Mouse (Mus musculus) retina, embryonic 14.5 days (tissue): ENCODE results near the gene Casp6.
A peak's percentile ranks its signal among the peaks of the same experiment; 100 is the strongest.

Source experiments
- DNase-seq: peaks from one replicate; pipeline ENCODE4 v3.0.0-alpha.2; 2015; ENCODE audit warnings: low spot score

Gene Casp6

DNA sequence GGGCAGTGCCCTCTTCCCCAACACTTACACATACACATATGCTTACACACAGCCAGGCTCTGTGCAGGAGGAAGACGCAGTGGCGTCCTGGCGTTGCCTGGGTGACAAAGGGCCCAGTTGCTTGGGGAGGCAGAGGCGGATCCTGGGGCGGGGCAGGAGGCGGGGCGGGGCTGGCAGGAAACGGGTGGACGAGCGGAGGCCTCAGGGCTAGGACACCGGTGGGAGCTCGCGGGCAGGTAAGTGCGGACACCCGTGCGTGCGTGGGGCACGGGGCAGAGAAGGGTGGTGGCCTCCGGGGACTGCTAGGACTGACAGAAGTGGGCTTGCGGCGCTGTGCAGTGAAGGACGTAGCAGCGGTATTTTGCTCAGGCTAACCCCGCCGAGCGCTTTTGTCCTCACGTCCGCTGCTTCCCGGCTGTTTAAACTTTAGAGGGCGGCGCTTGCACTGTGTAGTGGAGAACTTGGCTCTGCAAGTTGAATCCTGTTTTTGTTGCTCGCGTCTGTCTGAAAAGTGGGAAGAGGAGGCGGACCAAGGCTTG is at the start of gene Casp6:
Casp6 (plus strand) TSS at position 155 of the 539 bp plus-strand sequence.
- DNase-seq: peak; percentile 78

DNA sequence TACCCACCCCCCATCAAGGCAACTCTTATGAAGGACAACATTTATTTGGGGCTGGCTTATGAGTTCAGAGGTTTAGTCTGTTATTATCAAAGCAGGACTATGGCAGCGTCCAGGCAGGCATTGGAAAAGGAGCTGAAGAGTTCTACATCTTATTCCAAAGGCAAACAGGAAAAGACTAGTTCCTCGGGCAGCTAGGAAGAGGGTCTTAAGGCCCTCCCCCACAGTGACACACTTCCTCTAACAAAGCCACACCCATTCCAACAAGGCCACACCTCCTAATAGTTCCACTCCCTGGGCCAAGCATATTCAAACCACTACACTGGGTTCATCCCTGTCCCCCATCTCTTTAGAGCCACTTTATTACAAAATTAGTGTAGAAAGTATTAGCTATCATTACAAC is 38.6 kb upstream of the Casp6 start:
- DNase-seq: no peak

DNA sequence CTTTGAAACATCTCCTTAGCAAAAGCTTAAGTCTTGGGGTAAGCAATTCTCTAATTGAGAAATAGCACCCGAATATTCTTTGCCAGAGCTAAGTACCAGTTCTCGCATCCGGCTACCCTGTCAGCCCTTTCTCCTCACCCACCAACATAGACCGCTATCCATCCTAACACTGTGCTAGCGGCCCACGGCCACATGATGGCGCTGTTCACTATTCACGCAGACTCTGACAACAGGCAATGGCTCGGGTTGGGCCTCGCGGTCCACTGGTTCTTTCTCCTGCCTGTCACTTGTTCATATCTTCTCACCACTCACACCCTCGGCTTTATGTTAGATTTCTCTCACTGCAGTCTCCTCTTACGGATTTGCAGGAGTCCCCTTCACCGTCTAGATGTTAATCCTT is 37.5 kb upstream of the Casp6 start:
- peak; percentile 55 for DNase-seq

DNA sequence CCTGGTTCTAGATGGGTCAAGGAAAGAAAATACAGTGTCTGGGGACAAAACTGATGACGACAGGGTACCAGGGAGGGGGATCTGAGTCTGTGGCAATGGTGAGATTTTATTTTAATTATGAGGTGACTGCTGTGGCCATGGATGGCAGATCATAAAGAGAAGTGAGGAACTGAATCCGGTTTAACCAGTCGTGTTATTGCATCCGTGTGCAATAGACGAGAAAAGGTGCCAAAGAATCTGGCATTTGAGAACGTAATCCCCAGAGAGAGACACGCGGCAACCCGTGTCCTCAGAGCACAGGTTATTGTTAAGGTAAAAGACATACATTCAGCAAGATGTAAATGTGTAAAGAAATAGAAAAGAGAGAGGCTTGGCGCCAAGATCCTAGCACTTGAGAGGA is 23.9 kb upstream of the Casp6 start:
- DNase-seq: no peak

DNA sequence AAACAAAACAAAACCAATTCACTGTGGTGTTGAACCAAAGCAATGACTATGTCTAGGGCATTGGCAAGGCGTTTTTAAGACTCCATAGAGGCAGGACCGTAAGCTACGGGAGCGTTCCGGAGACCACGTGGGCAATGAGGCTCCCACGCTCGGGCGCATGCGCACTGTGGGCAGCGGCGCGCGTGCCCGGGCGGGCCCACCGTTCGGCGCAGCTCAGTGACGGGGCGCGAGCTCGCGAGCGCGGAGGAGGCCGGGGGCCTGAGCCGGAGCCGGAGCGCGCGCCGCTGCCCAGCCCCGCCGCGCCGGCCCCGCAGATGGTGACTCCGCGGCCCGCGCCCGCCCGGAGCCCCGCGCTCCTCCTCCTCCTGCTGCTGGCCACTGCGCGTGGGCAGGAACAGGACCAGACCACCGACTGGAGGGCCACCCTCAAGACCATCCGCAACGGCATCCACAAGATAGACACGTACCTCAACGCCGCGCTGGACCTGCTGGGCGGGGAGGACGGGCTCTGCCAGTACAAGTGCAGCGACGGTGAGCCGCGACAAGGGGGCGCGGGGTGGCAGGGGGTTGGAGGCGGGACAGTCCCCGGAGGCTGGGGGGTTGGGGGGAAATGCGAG is 22.7 kb upstream of the Casp6 start, which contains the start of gene Pla2g12a:
Pla2g12a (plus strand) TSS at position 202 of the 617 bp plus-strand sequence.
- DNase-seq: peak; percentile 95

DNA sequence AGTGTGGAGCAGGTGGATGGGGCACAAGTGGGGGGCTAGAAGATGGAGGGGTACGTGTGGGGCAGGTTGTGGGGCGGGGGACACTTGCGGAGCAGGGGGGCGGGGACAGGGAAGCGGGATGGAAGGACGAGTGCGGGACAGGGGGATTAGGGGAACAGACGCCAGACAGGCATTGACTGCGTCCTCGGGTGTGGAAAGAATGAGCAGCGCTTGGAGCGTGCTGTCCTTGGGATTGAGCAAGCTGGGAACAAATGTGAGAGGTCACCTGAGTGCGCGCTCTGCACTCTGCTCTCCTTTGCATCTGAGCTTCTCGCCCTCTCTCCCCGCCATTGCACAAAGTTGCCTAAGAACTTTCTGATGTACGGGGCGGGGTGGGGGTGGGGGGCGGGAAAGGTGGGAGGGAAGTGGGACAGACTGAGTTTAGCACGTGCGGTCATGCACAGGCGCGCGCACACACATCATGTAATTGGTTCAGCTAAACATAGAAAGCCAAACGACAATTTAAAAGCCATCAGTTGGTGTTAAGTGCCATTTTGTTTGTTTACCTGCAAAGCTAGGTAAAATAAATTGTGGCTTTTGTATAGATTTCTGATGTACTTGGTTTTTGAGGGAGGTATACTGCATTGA is 22.0 kb upstream of the Casp6 start:
- DNase-seq: peak; percentile 67

DNA sequence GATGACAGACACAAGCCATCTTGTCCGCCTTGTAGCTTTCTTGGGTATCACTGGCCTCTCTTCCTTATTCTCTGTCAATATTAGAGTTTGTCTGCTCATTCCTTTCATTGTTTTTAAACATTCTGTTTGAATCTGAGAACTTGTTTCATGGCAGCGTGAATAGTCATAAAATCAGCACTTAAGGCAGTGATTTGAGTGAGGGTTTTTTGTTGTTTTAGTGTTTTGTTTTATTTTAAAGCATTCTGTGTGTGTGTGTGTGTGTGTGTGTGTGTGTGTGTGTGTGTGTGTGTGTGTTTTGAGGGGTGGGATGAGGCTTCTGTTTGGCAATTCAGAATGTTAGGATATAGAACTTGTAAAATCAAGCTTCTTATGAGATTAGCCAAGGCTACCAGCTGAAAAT is 21.3 kb upstream of the Casp6 start:
- DNase-seq: no peak

DNA sequence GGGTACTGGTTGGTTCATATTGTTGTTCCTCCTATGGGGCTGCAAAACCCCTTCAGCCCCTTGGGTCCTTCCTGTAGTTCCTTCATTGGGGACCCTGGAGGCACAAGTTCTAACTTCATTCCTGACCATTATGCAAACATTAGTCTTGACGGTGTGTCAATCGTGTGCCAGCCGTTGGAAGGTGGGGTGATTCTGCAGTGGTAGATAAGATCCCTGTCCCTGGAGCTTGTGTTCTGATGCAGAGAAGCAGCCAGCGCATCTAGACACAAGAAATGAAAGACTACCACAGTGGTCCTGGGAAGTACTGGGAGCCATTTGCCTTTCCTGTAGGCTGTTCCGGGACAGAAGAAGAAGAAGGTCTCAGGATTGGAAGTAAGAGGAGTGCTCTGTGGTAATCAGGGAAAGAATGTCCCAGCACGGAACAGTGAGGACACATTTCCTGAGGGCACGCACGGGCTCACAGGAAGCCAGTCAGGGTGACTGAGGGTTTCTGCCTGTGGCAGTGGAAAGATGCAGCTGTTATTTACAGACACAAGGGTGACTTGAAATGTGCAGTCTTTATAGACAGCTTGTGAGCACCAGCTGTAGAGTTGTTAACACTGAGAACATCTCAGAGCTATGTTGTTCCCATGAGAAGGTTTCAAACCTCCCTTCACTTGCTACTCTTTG is 20.2 kb upstream of the Casp6 start:
- DNase-seq: no peak

DNA sequence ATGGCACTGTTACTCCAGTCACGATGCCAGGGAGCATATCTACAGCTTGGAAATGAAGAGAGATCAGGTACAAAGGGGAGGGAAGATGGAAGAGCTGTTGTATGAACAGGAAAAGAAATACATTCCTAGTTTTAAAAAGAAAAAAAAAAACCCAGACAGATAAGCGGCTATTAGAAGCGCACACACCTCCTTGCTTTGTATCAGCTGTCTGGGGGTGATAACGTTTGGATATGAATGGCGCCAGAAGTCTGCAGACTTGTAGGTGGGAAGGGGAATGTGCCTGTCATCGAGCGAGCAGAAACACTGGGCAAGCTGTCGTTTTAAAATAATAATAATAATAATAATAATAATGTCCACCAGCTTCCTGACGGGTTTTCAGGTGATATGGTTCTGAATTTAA is 15.6 kb upstream of the Casp6 start:
- DNase-seq: no peak

DNA sequence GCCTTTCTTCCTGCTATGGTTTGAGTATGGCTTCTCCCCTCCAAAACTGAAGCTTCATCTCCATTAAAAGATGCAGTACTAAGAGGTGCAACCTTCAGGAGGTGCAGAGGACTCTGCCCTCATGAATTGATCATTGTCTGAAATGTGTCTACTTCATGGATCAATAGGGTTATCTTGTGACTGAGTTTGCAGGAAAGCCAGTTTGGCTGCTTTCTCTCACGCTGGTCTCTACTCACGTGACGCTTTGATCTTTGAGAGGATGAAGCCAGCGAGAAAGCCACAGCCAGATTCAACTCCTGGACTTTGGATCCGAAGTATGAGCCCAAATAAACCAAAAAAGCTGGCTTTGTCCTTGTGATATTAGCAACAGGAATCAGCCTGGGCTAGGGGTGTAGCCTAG is 14.8 kb upstream of the Casp6 start:
- DNase-seq: no peak

DNA sequence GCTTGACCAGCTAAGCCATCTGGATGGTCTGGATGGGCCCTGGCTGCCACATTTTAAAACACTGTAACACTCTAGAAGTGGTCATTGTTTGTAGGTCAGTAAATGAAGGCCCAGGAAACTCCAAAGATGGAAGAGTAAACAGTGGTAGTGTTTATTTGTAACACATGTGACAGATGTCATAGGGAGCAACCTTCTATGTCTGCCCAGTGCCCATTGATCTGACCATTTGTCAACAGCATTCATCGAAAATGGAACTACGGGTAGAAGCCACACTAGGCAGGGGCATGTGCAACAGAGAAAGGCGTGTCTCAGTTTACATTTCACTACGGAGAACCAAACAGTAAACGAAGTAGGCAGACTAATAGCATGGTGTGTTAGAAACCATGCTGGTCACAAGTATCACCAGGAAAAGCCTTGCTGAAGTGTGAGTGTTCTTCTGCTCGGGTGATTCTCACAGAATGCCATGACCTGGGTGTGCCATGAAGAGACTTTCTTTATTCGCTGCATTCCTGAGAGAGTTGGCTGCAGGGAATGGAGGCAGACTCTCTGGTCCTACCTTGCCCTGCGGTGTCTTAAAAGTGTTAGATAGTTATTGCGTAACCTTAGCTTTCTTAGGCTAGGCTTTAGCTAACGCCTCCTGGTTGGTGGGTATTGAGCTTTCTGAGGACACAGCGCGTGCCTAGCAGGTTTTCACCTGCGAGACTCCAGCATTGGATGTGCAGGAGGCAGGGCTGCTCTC is 13.3 kb upstream of the Casp6 start:
- DNase-seq: no peak

DNA sequence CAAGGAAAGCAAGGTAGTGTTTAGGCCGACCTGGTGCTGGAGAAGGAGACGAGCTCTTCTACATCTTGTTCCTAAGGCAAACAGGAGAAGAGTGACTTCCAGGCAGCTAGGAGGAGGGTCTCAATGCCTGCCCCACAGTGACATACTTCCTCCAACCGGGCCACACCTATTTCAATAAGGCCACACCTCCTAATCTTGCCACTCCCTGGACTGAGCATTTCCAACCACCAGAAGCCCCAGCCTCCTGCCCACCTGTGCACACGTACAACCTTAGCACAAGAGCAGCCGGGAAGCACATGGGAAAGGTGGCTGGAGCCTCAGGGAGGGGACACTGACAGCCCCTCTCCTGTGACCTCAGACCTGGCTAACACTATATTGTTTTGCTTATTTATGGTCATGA is 9.2 kb upstream of the Casp6 start:
- DNase-seq: no peak

DNA sequence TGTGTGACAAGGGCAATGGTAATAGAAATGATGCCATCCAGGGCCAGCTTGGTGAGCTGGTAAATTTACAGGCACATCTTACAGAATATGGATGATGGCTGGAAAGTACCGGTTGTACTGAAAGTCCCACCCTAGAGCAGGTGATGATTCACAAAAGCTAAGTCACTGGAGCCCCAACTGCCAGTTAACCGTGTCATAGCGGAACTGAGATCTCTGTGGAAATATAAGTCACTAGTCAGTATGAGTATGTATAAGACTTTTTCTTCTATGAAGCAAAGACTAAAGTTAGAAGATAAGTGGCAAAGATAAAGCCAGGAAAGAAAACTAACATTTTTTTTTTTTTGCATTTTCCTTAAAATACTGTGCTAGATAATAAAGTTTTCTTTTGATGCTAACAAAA is 8.1 kb upstream of the Casp6 start:
- no peak for DNase-seq

DNA sequence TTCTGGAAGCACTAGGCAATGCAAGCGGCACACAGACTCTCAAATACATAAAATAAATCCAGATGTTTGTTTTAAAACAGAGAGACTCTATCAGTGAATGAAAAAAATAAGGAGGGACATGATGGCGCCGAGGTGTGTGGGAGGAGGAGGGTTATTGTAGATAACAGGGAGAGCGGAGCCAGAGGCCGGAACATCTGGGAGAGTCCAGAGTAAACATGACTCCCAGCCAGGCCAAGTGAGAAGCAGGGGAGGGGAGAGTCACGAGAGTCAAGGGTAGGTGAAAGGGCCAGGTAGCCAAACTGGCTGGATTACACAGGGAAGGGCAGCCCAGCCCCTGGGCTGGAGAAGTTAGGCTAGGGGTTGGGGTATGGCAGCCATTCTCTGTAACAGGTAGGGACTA is 4.6 kb upstream of the Casp6 start:
- DNase-seq: no peak

DNA sequence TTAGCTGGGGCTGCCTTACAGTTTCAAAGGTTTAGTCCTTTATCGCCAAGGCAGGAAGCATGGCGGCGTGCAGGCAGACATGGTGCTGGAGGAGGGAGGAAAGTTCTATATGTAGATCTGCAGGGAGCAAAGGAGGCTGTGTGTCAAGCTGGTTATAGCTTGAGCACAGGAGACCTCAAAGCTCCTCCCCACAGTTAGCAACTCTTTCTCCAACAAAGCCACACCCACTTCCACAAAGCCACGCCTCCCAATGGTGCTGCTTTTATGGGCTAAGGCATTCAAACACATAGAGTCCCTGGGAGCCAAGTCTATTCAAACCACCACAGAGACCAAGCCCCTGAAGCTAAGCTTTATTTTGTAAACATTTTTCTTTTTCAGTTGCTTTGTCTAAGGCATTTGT is 2.3 kb upstream of the Casp6 start:
- DNase-seq: peak; percentile 20

DNA sequence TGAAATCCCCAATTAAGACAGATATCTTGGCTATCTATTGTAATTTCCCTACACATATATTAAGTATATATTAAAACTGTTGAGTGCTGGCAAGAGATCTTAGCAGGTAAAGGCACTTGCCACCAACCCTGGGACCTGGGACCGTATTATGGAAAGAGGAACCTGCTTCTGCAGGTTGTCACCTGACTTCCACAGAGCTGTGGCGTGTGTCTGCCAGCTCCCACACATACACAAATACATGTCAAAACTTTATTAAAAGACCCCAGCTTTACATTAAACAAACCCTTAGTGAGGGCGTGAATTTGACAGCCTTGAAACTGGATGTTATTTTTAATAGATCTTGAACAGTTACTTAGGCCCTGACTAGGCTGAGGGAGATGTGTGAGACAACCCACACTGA is 2.1 kb downstream of the Casp6 start:
- DNase-seq: no peak

DNA sequence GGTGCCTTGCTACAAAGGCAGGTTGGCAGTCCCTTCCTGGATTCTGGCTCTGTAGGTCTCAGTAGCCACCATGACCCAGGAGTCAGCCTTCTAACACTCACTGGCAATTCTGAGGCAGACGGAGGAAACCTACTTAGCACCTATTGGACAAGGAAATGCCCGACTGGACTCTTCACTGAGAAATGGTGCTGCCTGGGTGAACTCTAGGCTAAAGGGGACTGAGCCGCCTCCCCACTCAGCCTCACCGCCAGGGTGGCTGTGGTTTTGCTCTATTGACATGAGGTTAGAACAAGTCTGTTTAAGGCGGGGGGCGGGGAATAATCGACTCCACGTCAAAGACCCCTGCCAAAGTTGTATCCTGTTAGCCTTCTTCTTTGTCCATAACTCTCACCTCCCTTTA is 2.6 kb downstream of the Casp6 start:
- DNase-seq: no peak

DNA sequence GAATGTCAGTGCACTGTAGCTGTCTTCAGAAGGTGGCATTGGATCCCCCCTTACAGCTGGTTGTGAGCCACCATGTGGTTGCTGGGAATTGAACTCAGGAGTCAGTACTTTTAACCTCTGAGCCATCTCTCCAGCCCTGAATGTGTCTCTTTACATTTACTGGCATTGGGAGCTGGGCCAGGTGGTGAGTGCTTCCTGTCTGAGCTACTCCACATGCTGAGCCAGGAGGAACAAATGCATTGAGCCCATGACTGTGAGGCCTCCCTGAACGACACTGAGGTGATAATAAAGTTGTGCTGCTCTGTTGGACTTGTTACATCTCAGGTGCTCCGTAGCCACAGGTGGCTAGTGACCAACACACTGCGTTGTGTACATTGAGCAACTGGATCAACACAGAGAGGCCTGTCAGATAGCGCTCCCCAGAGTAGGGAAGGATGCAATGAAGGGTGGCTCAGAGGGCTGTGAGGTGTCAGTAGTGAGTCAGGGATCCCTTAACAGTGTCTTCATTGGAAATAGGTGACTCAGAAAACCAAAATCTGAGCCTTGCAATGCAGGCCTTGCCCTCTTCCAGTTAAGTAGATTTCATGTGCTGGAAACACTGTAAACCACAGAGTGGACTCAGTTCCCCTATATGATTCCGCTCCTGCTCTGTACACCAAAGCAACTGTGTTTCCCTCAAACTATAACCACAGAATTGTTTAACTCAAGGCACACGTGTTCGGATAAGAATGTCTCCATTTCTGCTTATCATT is 3.3 kb downstream of the Casp6 start:
- DNase-seq: no peak

DNA sequence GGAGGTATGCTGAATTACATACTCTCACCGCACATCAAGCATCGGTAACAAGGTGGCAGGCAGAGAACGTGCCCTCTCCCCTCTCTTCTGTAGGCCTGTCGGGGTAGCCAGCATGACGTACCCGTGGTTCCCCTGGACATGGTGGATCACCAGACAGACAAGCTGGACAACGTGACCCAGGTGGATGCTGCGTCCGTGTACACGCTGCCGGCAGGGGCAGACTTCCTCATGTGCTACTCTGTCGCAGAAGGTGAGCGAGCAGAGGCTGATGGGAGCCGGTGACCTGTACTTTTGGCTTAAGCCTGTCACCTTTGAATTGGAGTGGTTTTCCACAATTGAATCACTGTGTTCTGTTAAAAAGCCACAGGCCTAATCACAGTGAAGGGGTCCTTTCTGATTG is 10.8 kb downstream of the Casp6 start:
- no peak for DNase-seq

DNA sequence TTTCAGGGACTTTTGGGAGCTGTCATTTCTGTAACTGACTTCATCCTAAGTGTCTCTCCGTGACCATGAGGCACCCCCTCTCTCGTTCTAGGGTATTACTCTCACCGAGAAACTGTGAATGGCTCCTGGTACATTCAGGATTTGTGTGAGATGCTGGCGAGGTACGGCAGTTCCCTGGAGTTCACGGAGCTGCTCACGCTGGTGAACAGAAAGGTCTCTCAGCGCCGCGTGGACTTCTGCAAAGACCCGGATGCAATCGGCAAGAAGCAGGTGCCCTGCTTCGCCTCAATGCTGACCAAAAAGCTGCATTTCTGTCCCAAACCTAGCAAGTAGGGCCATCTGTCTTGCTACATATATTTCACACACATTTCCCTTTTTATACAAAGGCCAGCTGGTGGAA is 12.0 kb downstream of the Casp6 start:
- no peak for DNase-seq

DNA sequence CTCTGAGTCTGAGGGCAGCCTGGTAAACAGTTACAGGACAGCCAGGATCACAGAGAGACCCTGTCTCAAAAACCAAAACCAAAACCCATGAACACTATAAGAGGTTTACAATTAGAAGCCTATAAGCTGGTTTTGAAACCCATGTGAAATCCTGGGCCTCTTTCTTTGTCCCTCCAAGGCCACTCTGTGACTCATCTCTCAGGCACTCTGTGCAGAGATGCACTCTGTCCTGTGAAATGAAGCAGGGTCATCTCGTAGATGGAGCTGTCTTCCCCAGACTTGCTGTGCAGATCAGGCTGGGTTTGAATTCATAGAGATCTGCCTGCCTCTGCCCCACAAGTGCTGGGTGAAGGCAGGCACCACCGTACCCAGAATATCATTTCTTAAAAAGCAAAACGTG is 16.2 kb downstream of the Casp6 start:
- DNase-seq: no peak

DNA sequence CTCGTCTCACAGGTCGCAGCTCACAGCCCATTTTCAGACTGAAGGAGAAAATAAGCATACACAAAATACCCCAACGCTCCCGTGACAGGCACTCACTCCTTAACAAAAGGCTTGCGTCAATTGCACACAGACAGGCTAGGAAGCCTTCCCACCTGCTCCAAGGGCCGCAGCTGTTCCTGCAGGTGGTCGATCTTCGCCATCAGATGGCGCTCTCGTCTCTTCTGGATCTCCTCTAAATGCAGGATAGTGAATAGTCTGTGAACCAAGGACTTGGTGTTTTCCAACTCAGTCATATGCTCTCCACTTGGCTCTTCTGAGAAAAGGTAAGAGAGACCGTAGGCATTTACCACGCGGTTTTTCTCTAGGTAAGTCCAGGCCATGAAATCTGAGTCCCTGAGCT is 17.2 kb downstream of the Casp6 start:
- peak; percentile 80 for DNase-seq
